Mouse (Mus musculus): ENCODE measurements at regions not wholly inside any gene's neighbourhood (a gene's known extent, or its start where the extent isn't known, plus 50 kb on each side); places are given as distances from the start of the nearest gene placed in this dataset.

DNA sequence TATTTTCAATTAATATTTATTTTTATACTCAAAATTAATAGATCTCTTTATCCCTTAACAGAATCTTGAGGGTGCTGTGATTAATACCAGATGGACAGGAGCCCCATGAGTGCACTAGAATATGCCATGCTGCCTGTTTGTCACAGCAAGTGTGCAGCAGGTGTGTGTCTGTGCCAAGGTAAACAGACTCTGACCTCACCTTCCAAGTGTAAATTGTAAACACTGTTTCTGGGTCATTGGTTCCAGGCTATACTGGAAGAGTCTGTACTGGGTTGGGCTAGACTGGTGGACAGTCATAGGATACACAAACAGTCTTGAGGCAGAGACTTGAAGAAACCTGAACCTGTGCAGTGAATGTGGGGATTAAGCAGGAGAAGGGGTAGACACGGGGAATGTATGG is 422.2 kb downstream of the Gm21833 start:
- DNase-seq (ENCODE audit: low spot score in 2 of 2), result no peak

GRCm38 (mm10) chr16:83254183-83254582 is 426.0 kb downstream of the Gm21833 start:
- DNase-seq (ENCODE audit: low spot score in 2 of 2), result no peak

- no peak for DNase-seq (ENCODE audit: low spot score in 2 of 2)
Observed at GRCm38 (mm10) chr16:83271869-83272268, 443.7 kb downstream of the Gm21833 start.

- peak; percentile 2 to 5 for DNase-seq (ENCODE audit: low spot score in 2 of 2)
Observed at GRCm38 (mm10) chr16:83316314-83316713, 488.1 kb downstream of the Gm21833 start.

GRCm38 (mm10) chr16:83326826-83327225 is 498.6 kb downstream of the Gm21833 start:
- no peak for DNase-seq (ENCODE audit: low spot score in 2 of 2)

DNA sequence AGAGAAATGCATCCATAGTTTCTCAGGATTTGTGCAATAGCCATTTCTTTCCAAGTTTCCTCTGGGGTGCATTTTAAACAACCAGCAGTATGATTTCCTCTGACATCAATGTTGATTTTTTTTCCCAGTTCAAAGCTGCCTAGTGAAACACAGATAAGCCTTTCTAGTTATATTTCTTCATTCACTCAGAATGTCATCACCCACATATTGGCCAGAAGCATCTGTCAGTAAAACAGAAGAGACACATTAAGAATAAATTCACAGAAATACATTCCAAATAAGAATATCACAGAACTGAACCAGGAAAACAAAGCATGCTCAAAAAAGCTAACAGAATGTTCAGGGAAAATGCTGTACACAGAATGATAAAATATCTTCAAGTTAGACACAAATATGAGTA is 522.9 kb downstream of the Gm21833 start:
- DNase-seq (ENCODE audit: low spot score in 2 of 2), result no peak

- no peak for DNase-seq (ENCODE audit: low spot score in 2 of 2)
Observed at GRCm38 (mm10) chr16:83394581-83394980, 566.4 kb downstream of the Gm21833 start.

- DNase-seq (ENCODE audit: low spot score in 2 of 2), result peak; percentile 39 to 47
Observed at GRCm38 (mm10) chr16:83420676-83421075, 592.5 kb downstream of the Gm21833 start.

DNA sequence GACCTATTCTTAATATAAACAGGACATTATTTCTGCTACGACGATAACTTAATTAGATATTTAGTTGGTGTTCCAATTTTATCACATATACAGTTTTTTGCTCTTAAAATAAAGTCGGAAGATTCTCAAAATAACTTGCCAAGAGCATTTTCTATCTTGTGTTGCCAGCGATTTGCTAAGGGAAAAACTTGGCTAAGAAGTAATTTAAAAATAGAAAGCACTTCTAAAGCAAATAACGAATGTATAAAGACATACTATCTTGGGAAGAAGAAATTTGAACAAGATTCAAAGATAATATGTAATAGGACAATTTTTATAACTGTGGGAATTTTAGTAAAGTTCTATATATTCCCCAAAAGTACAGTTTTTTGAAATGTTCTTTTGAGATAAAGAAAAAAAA is 594.9 kb downstream of the Gm21833 start:
- DNase-seq (ENCODE audit: low spot score in 2 of 2), result no peak

Data from right cerebral cortex, adult 2 months (tissue).